Mouse (Mus musculus): ENCODE data around the gene Tmem176a. TPM values are rescaled to one million over a fixed set of nuclear protein-coding genes. Genes with fewer than 3 reads are reported as not detected.

Gene Tmem176a
- total RNA-seq (2023), result 10 to 100 TPM; 72.6 to 75.1 TPM

GRCm38 (mm10) chr6:48840371-48840969 lies at the start of gene Tmem176a:
Tmem176a (plus strand) TSS chr6:48840919.

GRCm38 (mm10) chr6:48840973-48841625 lies 380 bp downstream of the Tmem176a start, which contains the start of gene Tmem176b:
Tmem176b (minus strand) TSS chr6:48841496.

GRCm38 (mm10) chr6:48872596-48872995 lies 31.9 kb downstream of the Tmem176a start, which contains the start of gene Aoc1:
Aoc1 (plus strand) TSS chr6:48872896.

Other genes with a start within 250 kb of the Tmem176a start
- 1 to 10 TPM; 8.3 to 9.3 TPM for gene Repin1, start 247.0 kb upstream of the Tmem176a start, total RNA-seq (2023)
- gene Gm44965, start 247.0 kb upstream of the Tmem176a start, total RNA-seq (2023), result not detected
- 1 to 10 TPM; 2.7 to 3.6 TPM for gene Zfp775, start 238.9 kb upstream of the Tmem176a start, total RNA-seq (2023)
- not detected for gene AI854703, start 214.2 kb upstream of the Tmem176a start, total RNA-seq (2023)
- under 1 TPM; 0.39 to 0.89 TPM for gene Gimap8, start 193.7 kb upstream of the Tmem176a start, total RNA-seq (2023)
- 1 to 10 TPM in 1 of 2 experiments, under 1 TPM in 1; 1.00 to 1.4 TPM for gene Gimap9, start 164.8 kb upstream of the Tmem176a start, total RNA-seq (2023)
- gene Gimap4, start 156.4 kb upstream of the Tmem176a start, total RNA-seq (2023), result 1 to 10 TPM in 1 of 2 experiments, under 1 TPM in 1; 0.82 to 2.7 TPM
- gene Gimap6, start 132.7 kb upstream of the Tmem176a start, total RNA-seq (2023), result 1 to 10 TPM; 8.3 to 9.2 TPM
- not detected for gene Gm28053, start 122.3 kb upstream of the Tmem176a start, total RNA-seq (2023)
- gene Gimap7, start 122.3 kb upstream of the Tmem176a start, total RNA-seq (2023), result not detected
- gene Gimap1, start 101.9 kb upstream of the Tmem176a start, total RNA-seq (2023), result 1 to 10 TPM; 1.1 to 1.6 TPM
- gene Gimap5, start 94.7 kb upstream of the Tmem176a start, total RNA-seq (2023), result 1 to 10 TPM in 1 of 2 experiments, under 1 TPM in 1; 0.46 to 1.2 TPM
- 1 to 10 TPM in 1 of 2 experiments, under 1 TPM in 1; 1.00 to 1.8 TPM for gene Gimap3, start 70.1 kb upstream of the Tmem176a start, total RNA-seq (2023)
- gene Tmem176b, start 577 bp downstream of the Tmem176a start, total RNA-seq (2023), result 100 to 1,000 TPM; 215 to 221 TPM
- not detected for gene Aoc1, start 32.0 kb downstream of the Tmem176a start, total RNA-seq (2023)
- gene 1600015I10Rik, start 89.0 kb downstream of the Tmem176a start, total RNA-seq (2023), result not detected
- not detected for gene Doxl2, start 134.0 kb downstream of the Tmem176a start, total RNA-seq (2023)
- not detected for gene Svs1, start 145.9 kb downstream of the Tmem176a start, total RNA-seq (2023)
- gene Gpnmb, start 195.6 kb downstream of the Tmem176a start, total RNA-seq (2023), result 1 to 10 TPM; 1.1 to 1.7 TPM
- gene Malsu1, start 232.9 kb downstream of the Tmem176a start, total RNA-seq (2023), result 10 to 100 TPM; 27.7 to 28.0 TPM

All from monocyte, adult 59 days (primary cell).